Mouse (Mus musculus): Measurements from ENCODE around the gene Fbll1.

DNA sequence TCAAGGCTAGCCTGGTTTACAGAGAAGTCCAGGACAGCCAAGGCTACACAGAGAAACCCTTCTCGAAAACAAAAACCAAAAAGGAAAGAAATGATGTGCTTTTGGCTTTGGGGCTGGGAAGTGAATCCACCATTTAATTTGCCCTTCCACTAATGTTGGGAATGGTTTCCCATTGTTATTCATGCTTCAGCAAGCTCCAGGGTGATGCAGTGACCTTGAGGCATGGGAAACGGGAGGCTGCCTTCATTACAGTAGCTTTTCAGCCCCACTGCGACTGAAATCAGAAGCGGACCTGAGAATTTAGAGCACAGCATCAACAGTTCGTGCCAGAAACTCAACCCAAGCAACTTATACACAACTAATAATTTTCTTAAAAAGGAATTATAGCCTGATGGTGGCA is 2.6 kb upstream of the Fbll1 start:
- TF ChIP-seq CTCF (IDR thresholded peaks at IDR 0.05; ENCODE audit: borderline replicate concordance, insufficient read depth, low read depth, low read length) (no peak), POLR2A (IDR thresholded peaks at IDR 0.05; ENCODE audit: borderline replicate concordance, insufficient read depth, low read length) (no peak)

All from cerebellum, adult 2 months (tissue).